Mouse (Mus musculus) B cell, adult 67 days (primary cell): ENCODE results near the gene Znhit1. TPM values are rescaled to one million over a fixed set of nuclear protein-coding genes. Genes with fewer than 3 reads are reported as not detected.

Source experiments
- total RNA-seq, 2 experiments: library from RNA; stranded (reverse); gene quantifications; 4 replicates each; pipeline ENCODE4 v1.2.4; 2023

The Znhit1 gene
- total RNA-seq, result 10 to 100 TPM; 24.4 to 30.5 TPM

DNA sequence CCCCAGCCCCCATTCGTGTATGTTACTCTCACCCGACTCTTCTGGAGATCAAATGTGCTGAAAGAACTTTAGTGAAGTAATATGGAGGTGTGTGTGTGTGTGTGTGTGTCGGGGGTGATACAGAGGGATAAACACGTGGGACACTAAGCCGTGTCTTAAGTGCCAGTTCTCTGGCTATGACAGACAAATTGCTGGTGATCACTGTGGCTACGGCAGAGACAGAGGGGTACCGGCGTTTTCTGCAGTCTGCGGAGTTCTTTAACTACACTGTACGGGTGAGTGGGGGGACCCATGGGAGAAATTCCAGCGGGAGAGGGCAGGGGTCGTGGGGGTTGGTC lies at the start of gene Znhit1:
Znhit1 (minus strand) TSS at position 88 of the 338 bp plus-strand sequence.

DNA sequence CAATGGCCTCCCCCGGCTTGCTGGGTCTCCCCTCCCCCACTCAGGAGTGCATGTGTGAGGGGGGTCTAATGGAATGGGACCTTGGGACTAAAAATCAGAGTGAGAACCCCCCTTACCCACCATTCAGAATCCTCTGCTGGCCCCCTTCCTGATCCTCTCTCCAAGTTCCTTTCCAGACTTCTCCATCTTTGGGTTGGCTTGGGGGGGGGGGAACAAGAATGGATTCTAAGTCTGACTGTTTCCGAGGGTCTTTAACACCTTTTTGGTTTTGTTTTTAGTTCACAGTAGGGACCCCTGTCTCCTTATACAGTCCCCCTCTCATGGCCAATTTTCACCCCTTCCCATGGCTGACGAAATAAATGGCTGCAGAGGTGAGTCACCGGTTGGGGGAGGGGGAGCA lies 38.3 kb upstream of the Znhit1 start, which contains the start of gene Vgf:
Vgf (plus strand) TSS at position 301 of the 400 bp plus-strand sequence.

DNA sequence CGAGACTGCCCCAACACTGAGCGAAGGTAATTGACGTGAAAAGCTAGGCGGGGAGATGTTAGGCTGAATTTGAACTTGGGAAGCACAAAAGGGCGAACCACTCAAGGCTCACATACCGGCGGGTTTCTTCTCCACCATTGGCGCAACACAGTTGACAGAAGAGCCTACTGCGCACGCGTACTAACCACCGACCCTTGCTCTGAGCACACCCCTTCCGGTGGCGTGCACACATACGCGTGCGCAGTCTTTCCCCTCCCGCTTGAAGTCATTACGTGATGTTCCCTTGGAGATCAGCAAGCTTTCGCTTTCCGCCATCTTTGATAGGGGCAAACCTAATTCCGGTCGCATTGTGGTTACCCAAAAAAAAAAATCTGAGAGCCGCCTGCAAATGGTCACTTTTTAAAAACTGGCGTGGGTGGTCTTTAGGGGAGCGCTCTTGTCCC lies 1.1 kb downstream of the Znhit1 start, which contains the start of gene Plod3:
Plod3 (plus strand) TSS at position 325 of the 443 bp plus-strand sequence.

DNA sequence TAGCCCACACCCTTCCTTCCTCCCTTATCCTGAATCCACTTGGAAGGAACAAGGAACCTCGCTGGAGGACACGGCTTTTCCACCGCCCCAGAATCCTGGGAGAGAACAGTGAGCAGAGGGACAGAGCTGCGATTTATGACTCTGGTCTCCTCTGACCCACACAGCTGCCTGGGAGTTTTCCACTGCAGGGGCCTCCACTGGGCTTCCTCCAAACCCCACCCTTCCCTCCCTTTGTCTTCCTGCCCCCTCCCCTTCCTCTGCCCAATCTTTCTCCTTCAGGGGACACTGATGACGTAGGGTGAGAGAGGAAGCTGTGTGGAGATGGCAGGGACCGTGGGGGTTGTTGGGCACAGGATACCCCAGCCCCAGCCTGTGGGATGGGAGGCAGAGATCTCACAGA lies 21.5 kb downstream of the Znhit1 start, which contains the start of gene Cldn15:
Cldn15 (plus strand) TSS at position 286 of the 400 bp plus-strand sequence.

DNA sequence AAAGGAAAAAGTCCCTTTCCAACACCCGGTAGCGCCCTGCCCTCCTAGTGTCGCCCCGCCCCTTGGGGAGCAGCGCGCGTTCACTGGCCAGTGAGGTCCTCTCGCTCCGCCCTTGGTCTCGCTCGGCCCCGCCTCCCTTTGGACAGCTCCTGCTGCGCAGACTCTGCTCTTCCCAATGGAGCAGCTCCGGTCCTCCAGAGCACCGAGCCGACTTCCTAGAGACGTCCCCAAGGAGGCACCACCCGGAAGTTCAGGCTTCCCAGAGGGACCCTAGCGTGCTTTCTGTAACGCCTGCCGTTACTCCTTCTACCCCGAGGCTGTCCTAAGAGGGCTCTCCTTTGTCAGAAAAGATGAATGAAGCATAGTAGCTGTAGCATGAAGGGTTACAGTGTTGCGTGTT lies 34.8 kb downstream of the Znhit1 start, which contains the start of gene Fis1:
Fis1 (plus strand) TSS at position 261 of the 400 bp plus-strand sequence.

Other genes with a start within 250 kb of the Znhit1 start
- not detected for gene Col26a1, start 104.8 kb downstream of the Znhit1 start, total RNA-seq
- gene Ift22, start 79.9 kb downstream of the Znhit1 start, total RNA-seq, result 10 to 100 TPM; 18.2 to 33.8 TPM
- 100 to 1,000 TPM; 159 to 173 TPM for gene Fis1, start 34.7 kb downstream of the Znhit1 start, total RNA-seq
- gene Cldn15, start 21.4 kb downstream of the Znhit1 start, total RNA-seq, result under 1 TPM; 0.64 to 0.68 TPM
- 10 to 100 TPM; 28.1 to 28.6 TPM for gene Plod3, start 1.0 kb downstream of the Znhit1 start, total RNA-seq
- under 1 TPM; 0.42 to 0.73 TPM for gene Vgf, start 38.4 kb upstream of the Znhit1 start, total RNA-seq
- 10 to 100 TPM; 19.3 to 19.6 TPM for gene Ap1s1, start 58.1 kb upstream of the Znhit1 start, total RNA-seq
- not detected for gene Serpine1, start 84.2 kb upstream of the Znhit1 start, total RNA-seq
- gene Trim56, start 128.2 kb upstream of the Znhit1 start, total RNA-seq, result 10 to 100 TPM; 71.9 to 92.3 TPM
- gene Muc3, start 161.3 kb upstream of the Znhit1 start, total RNA-seq, result not detected
- gene Muc3a, start 224.4 kb upstream of the Znhit1 start, total RNA-seq, result 10 to 100 TPM; 15.7 to 16.2 TPM